Mouse (Mus musculus): Measurements from ENCODE around the gene Gm8947.
"Not testable (repeated sequence)": the region's sequence is repeated elsewhere in the genome, so short reads cannot be mapped to it uniquely, and the experiment has no call there.

The Gm8947 gene

GRCm38 (mm10) chr1:151192075-151192474, at the start of gene Gm8947:
Gm8947 (plus strand) TSS chr1:151192376.
- not testable (repeated sequence) for DNase-seq (ENCODE audit: low spot score)

GRCm38 (mm10) chr1:151144471-151145146, 47.6 kb upstream of the Gm8947 start:
- no peak for DNase-seq (ENCODE audit: low spot score)

GRCm38 (mm10) chr1:151147801-151148200, 44.4 kb upstream of the Gm8947 start:
- DNase-seq (ENCODE audit: low spot score) = no peak

- no peak for DNase-seq (ENCODE audit: low spot score)
Measured at GRCm38 (mm10) chr1:151150211-151150610, 42.0 kb upstream of the Gm8947 start.

- DNase-seq (ENCODE audit: low spot score) = no peak
Measured at GRCm38 (mm10) chr1:151151089-151151488, 41.1 kb upstream of the Gm8947 start.

GRCm38 (mm10) chr1:151153056-151153652, 39.0 kb upstream of the Gm8947 start:
- DNase-seq (ENCODE audit: low spot score) = no peak

- not testable (repeated sequence) for DNase-seq (ENCODE audit: low spot score)
Measured at GRCm38 (mm10) chr1:151154131-151154530, 38.0 kb upstream of the Gm8947 start.

- DNase-seq (ENCODE audit: low spot score) = no peak
Measured at GRCm38 (mm10) chr1:151156129-151156528, 36.0 kb upstream of the Gm8947 start.

GRCm38 (mm10) chr1:151156777-151157632, 35.2 kb upstream of the Gm8947 start:
- DNase-seq (ENCODE audit: low spot score) = no peak

- no peak for DNase-seq (ENCODE audit: low spot score)
Measured at GRCm38 (mm10) chr1:151157963-151158856, 34.0 kb upstream of the Gm8947 start.

GRCm38 (mm10) chr1:151158857-151159510, 33.2 kb upstream of the Gm8947 start:
- DNase-seq (ENCODE audit: low spot score) = no peak

GRCm38 (mm10) chr1:151166031-151166430, 26.1 kb upstream of the Gm8947 start:
- no peak for DNase-seq (ENCODE audit: low spot score)

- no peak for DNase-seq (ENCODE audit: low spot score)
Measured at GRCm38 (mm10) chr1:151167297-151168047, 24.7 kb upstream of the Gm8947 start.

GRCm38 (mm10) chr1:151168637-151169036, 23.5 kb upstream of the Gm8947 start:
- no peak for DNase-seq (ENCODE audit: low spot score)

- no peak for DNase-seq (ENCODE audit: low spot score)
Measured at GRCm38 (mm10) chr1:151171572-151172461, 20.4 kb upstream of the Gm8947 start.

- no peak for DNase-seq (ENCODE audit: low spot score)
Measured at GRCm38 (mm10) chr1:151177030-151177936, 14.9 kb upstream of the Gm8947 start.

GRCm38 (mm10) chr1:151177937-151178271, 14.3 kb upstream of the Gm8947 start:
- DNase-seq (ENCODE audit: low spot score) = no peak

- DNase-seq (ENCODE audit: low spot score) = no peak
Measured at GRCm38 (mm10) chr1:151178505-151179083, 13.6 kb upstream of the Gm8947 start.
